Mouse (Mus musculus) small intestine, adult 2 months (tissue): ENCODE results near the gene Gabarap. TPM values are rescaled to one million over a fixed set of nuclear protein-coding genes. Genes with fewer than 3 reads are reported as not detected.

Source experiments
- H3K27ac ChIP-seq: fragments of 200-500 bp; 2 replicates; pipeline ENCODE4 v1.5.1; 2012; ENCODE audit warnings: low read depth, low read length, control low read depth, inconsistent platforms; ENCODE audit not compliant: insufficient read depth
- H3K27me3 ChIP-seq: fragments of 200-500 bp; 2 replicates; pipeline ENCODE4 v1.6.1; 2012; ENCODE audit warnings: mild to moderate bottlenecking, moderate library complexity, low read length, inconsistent platforms; ENCODE audit not compliant: control insufficient read depth, insufficient read depth
- H3K36me3 ChIP-seq: fragments of 200-500 bp; 2 replicates; pipeline ENCODE4 v1.6.1; 2012; ENCODE audit warnings: mild to moderate bottlenecking, low read length, control low read depth, inconsistent platforms; ENCODE audit not compliant: control insufficient read depth, insufficient read depth
- H3K4me1 ChIP-seq: fragments of 200-500 bp; 2 replicates; pipeline ENCODE4 v1.6.1; 2012; ENCODE audit warnings: low read length, inconsistent platforms, mixed read lengths; ENCODE audit not compliant: control insufficient read depth, insufficient read depth, insufficient read length
- H3K4me3 ChIP-seq: fragments of 200-500 bp; 2 replicates; pipeline ENCODE4 v1.5.1; 2012; ENCODE audit warnings: low read depth, mild to moderate bottlenecking, control low read depth, inconsistent platforms, low read length, moderate library complexity
- CTCF ChIP-seq: fragments of 200-500 bp; IDR thresholded peaks from 2 replicates; pipeline ENCODE4 v1.5.1; 2012; ENCODE audit warnings: low read depth, mild to moderate bottlenecking, control low read depth, inconsistent platforms, low read length, moderate library complexity, mixed read lengths; ENCODE audit not compliant: insufficient replicate concordance, insufficient read length; ENCODE audit errors: extremely low read depth
- POLR2A ChIP-seq: fragments of 200-500 bp; IDR thresholded peaks from 2 replicates; pipeline ENCODE4 v1.6.1; 2012; ENCODE audit warnings: low read depth, mild to moderate bottlenecking, control low read depth, inconsistent platforms, low read length, moderate library complexity
- WGBS: fragments of 180-500 bp; shearing (Covaris S2); methylation state at CpG from one replicate; pipeline ENCODE4 v1.1.7; 2018; 5-methylcytosine and 5-hydroxymethylcytosine counted together
- polyA plus RNA-seq: library from polyadenylated mRNA; depleted of rRNA; stranded (reverse); fragments of >200 nt; gene quantifications from 2 replicates; pipeline ENCODE4 v1.2.3, GENCODE M21; 2012

Gabarap gene
- polyA plus RNA-seq, 1 experiment, result 564 TPM

- peaks cover 8% of the 10 kb centered on the region; the same call in 1 of the 2 replicates for H3K4me1 ChIP-seq
- no peak overlapping the region for H3K27ac ChIP-seq
- H3K27me3 ChIP-seq, result no peaks in the 10 kb centered on the region
- WGBS, result 28% methylated on average over 5 of the region's 5 CpGs
- TF ChIP-seq POLR2A (no peak), CTCF (no peak)
- H3K4me3 ChIP-seq, result no peak overlapping the region
- H3K36me3 ChIP-seq, result peaks cover 24% of the 10 kb centered on the region
Measured at GRCm38 (mm10) chr11:69982877-69983276, 8.1 kb upstream of the Gabarap start.

GRCm38 (mm10) chr11:69983377-69983776 lies 7.6 kb upstream of the Gabarap start:
- 77% methylated on average over 4 of the region's 4 CpGs for WGBS
- no peak for TF ChIP-seq POLR2A
- TF ChIP-seq CTCF, result no peak
- Histone ChIP-seq H3K4me1 (peaks cover 8% of the 10 kb centered on the region; the same call in 1 of the 2 replicates), H3K27ac (no peak overlapping the region), H3K4me3 (no peak overlapping the region), H3K36me3 (peaks cover 26% of the 10 kb centered on the region), H3K27me3 (no peaks in the 10 kb centered on the region)

- 87% methylated on average over 8 of the region's 8 CpGs for WGBS
- H3K27me3 ChIP-seq, result no peaks in the 10 kb centered on the region
- no peak overlapping the region for H3K4me3 ChIP-seq
- peaks cover 8% of the 10 kb centered on the region; the same call in 1 of the 2 replicates for H3K4me1 ChIP-seq
- H3K27ac ChIP-seq, result no peak overlapping the region
- H3K36me3 ChIP-seq, result peaks cover 36% of the 10 kb centered on the region
- TF ChIP-seq CTCF (no peak), POLR2A (no peak)
Measured at GRCm38 (mm10) chr11:69984431-69984830, 6.5 kb upstream of the Gabarap start.

GRCm38 (mm10) chr11:69989949-69990348 lies 994 bp upstream of the Gabarap start:
- Histone ChIP-seq H3K36me3 (peaks cover 53% of the 10 kb centered on the region), H3K27ac (0 out of 2 replicates have a peak overlapping the region, but pooled peaks have one; percentile 15), H3K27me3 (no peaks in the 10 kb centered on the region), H3K4me1 (peaks cover 5% of the 10 kb centered on the region), H3K4me3 (no peak overlapping the region)
- WGBS, result 91% methylated on average over 8 of the region's 8 CpGs
- TF ChIP-seq POLR2A (no peak), CTCF (no peak)

- peaks cover 42% of the 10 kb centered on the region for H3K36me3 ChIP-seq
- WGBS, result under 1% methylated on average over 15 of the region's 15 CpGs
- H3K4me1 ChIP-seq, result peaks cover 5% of the 10 kb centered on the region
- H3K27ac ChIP-seq, result peak overlapping the region; percentile 96
- no peaks in the 10 kb centered on the region for H3K27me3 ChIP-seq
- TF ChIP-seq POLR2A, result no peak
- no peak for TF ChIP-seq CTCF
- H3K4me3 ChIP-seq, result peak overlapping the region; percentile 86
Measured at GRCm38 (mm10) chr11:69991711-69992110, 768 bp downstream of the Gabarap start.

GRCm38 (mm10) chr11:69992396-69992795 lies 1.5 kb downstream of the Gabarap start:
- H3K27me3 ChIP-seq, result no peaks in the 10 kb centered on the region
- 32% methylated on average over 10 of the region's 10 CpGs for WGBS
- TF ChIP-seq POLR2A, result no peak
- peaks cover 5% of the 10 kb centered on the region for H3K4me1 ChIP-seq
- peak overlapping the region; percentile 6; the same call in 1 of the 2 replicates for H3K27ac ChIP-seq
- peak overlapping the region; percentile 54 for H3K4me3 ChIP-seq
- H3K36me3 ChIP-seq, result peaks cover 37% of the 10 kb centered on the region

- TF ChIP-seq POLR2A, result no peak
- TF ChIP-seq CTCF, result no peak
- peaks cover 5% of the 10 kb centered on the region for H3K4me1 ChIP-seq
- no peaks in the 10 kb centered on the region for H3K27me3 ChIP-seq
- H3K4me3 ChIP-seq, result no peak overlapping the region
- peaks cover 38% of the 10 kb centered on the region for H3K36me3 ChIP-seq
- H3K27ac ChIP-seq, result no peak overlapping the region
- WGBS, result 79% methylated on average over 3 of the region's 3 CpGs
Measured at GRCm38 (mm10) chr11:69992932-69993331, 2.0 kb downstream of the Gabarap start.
